Mouse (Mus musculus) heart, adult 2 months (tissue): ENCODE results near the gene Fam129c. TPM values are rescaled to one million over a fixed set of nuclear protein-coding genes. Genes with fewer than 3 reads are reported as not detected.

Experiments
- DNase-seq, 2 experiments: peaks; one replicate each; pipeline ENCODE4 v3.0.0; 2021
- H3K27ac ChIP-seq: fragments of 200-600 bp; 2 replicates; pipeline ENCODE4 v1.8.1; 2022
- H3K27me3 ChIP-seq: fragments of 200-500 bp; 2 replicates; pipeline ENCODE4 v1.6.1; 2012; ENCODE audit warnings: mild to moderate bottlenecking, low read length, inconsistent platforms, mixed read lengths; ENCODE audit not compliant: control insufficient read depth, insufficient read depth
- H3K36me3 ChIP-seq: fragments of 200-500 bp; 2 replicates; pipeline ENCODE4 v1.6.1; 2012; ENCODE audit warnings: low read length, inconsistent platforms; ENCODE audit not compliant: control insufficient read depth, insufficient read depth
- H3K4me1 ChIP-seq: fragments of 200-500 bp; 2 replicates; pipeline ENCODE4 v1.6.1; 2011; ENCODE audit warnings: low read length; ENCODE audit not compliant: control insufficient read depth, insufficient read depth
- H3K4me3 ChIP-seq: fragments of 200-600 bp; 2 replicates; pipeline ENCODE4 v1.8.1; 2022
- H3K79me2 ChIP-seq: fragments of 200-500 bp; replicated peaks from 2 replicates; pipeline ENCODE4 v1.6.1; 2012; ENCODE audit warnings: mild to moderate bottlenecking, inconsistent platforms, low read length, moderate library complexity, mixed read lengths; ENCODE audit not compliant: control insufficient read depth, insufficient read depth
- H3K9ac ChIP-seq: fragments of 200-500 bp; 2 replicates; pipeline ENCODE4 v1.6.1; 2012; ENCODE audit warnings: low read depth, mild to moderate bottlenecking, control low read depth, inconsistent platforms, low read length, mixed read lengths
- CTCF ChIP-seq: fragments of 200-600 bp; IDR thresholded peaks from 2 replicates; pipeline ENCODE4 v1.8.1; 2022; ENCODE audit warnings: antibody characterized with exemption, mild to moderate bottlenecking, moderate library complexity
- EP300 ChIP-seq: fragments of 200-500 bp; IDR thresholded peaks from 2 replicates; pipeline ENCODE4 v1.6.1; 2011; ENCODE audit warnings: low read depth, low read length, control low read depth; ENCODE audit not compliant: insufficient read depth
- POLR2A ChIP-seq: fragments of 200-500 bp; IDR thresholded peaks from 2 replicates; pipeline ENCODE4 v1.6.1; 2011; ENCODE audit warnings: mild to moderate bottlenecking, low read depth, low read length, control low read depth; ENCODE audit not compliant: insufficient read depth
- whole genome bisulfite sequencing: fragments of 180-500 bp; shearing (Covaris S2); methylation state at CpG from one replicate; pipeline ENCODE4 v1.1.7; 2018; 5-methylcytosine and 5-hydroxymethylcytosine counted together
- intact Hi-C: fragments of 180-260 bp; cut with DNase I; formaldehyde crosslinking; loops from one replicate; pipeline ENCODE4 v1.15.1; 2025
- polyA plus RNA-seq: library from polyadenylated mRNA; depleted of rRNA; stranded (reverse); fragments of >200 nt; gene quantifications from 2 replicates; pipeline ENCODE4 v1.2.3, GENCODE M21; 2012
- total RNA-seq, 2 experiments: library from RNA; stranded (reverse); gene quantifications; 2 replicates each; pipeline ENCODE4 v1.2.3; 2021

Gene Fam129c
- total and polyA plus RNA-seq, 3 experiments: 0.78 to 1.7 (median 0.82) TPM

GRCm38 (mm10) chr8:71558958-71559690 lies 38.3 kb upstream of the Fam129c start:
- H3K36me3 ChIP-seq: no peaks in the 10 kb centered on the region
- no peak overlapping the region for H3K4me3 ChIP-seq
- no peak for TF ChIP-seq POLR2A
- no peak for TF ChIP-seq CTCF
- TF ChIP-seq EP300: no peak
- 10% methylated on average over 24 of the region's 24 CpGs for whole genome bisulfite sequencing
- DNase-seq: peak; percentile 65 to 71
- H3K9ac ChIP-seq: no peak overlapping the region
- intact Hi-C loops: no loop called here
- peaks cover 7% of the 10 kb centered on the region for H3K27me3 ChIP-seq
- H3K27ac ChIP-seq: no peak overlapping the region
- no peaks in the 10 kb centered on the region for H3K79me2 ChIP-seq
- no peaks in the 10 kb centered on the region; the same call in 1 of the 2 replicates for H3K4me1 ChIP-seq

GRCm38 (mm10) chr8:71560071-71560470 lies 37.4 kb upstream of the Fam129c start:
- Histone ChIP-seq H3K27ac (no peak overlapping the region), H3K9ac (no peak overlapping the region), H3K4me1 (no peaks in the 10 kb centered on the region; the same call in 1 of the 2 replicates), H3K79me2 (no peaks in the 10 kb centered on the region), H3K4me3 (no peak overlapping the region), H3K27me3 (peaks cover 7% of the 10 kb centered on the region), H3K36me3 (no peaks in the 10 kb centered on the region)
- TF ChIP-seq POLR2A (no peak), EP300 (no peak), CTCF (no peak)
- 70% methylated on average over 3 of the region's 3 CpGs for WGBS
- intact Hi-C loops: no loop called here
- DNase-seq: no peak

- intact Hi-C loops: loop anchor here (1.0 kb wide), 3 partner anchors 36 to 100 kb away; no protein-coding TSS in a partner anchor
- Histone ChIP-seq H3K36me3 (no peaks in the 10 kb centered on the region), H3K4me1 (no peaks in the 10 kb centered on the region; the same call in 1 of the 2 replicates), H3K27ac (no peak overlapping the region), H3K9ac (no peak overlapping the region), H3K27me3 (peaks cover 7% of the 10 kb centered on the region), H3K79me2 (no peaks in the 10 kb centered on the region), H3K4me3 (no peak overlapping the region)
- TF ChIP-seq EP300: no peak
- TF ChIP-seq POLR2A: no peak
- no peak for TF ChIP-seq CTCF
- no peak for DNase-seq
- 77% methylated on average over 5 of the region's 5 CpGs for WGBS
Measured at GRCm38 (mm10) chr8:71560765-71561164, 36.7 kb upstream of the Fam129c start.

GRCm38 (mm10) chr8:71561401-71561800 lies 36.0 kb upstream of the Fam129c start:
- peaks cover 7% of the 10 kb centered on the region for H3K27me3 ChIP-seq
- WGBS: 4% methylated on average over 15 of the region's 15 CpGs

GRCm38 (mm10) chr8:71562751-71563150 lies 34.7 kb upstream of the Fam129c start:
- H3K4me3 ChIP-seq: peak overlapping the region; percentile 7; the same call in 1 of the 2 replicates
- TF ChIP-seq EP300 (0 out of 2 replicates have a peak, but pooled peaks have one; percentile 10), CTCF (no peak; the same call in 1 of the 2 replicates), POLR2A (no peak)
- H3K4me1 ChIP-seq: peaks cover 2% of the 10 kb centered on the region
- DNase-seq: peak; percentile 87 to 91
- peaks cover 7% of the 10 kb centered on the region for H3K27me3 ChIP-seq
- H3K27ac ChIP-seq: peak overlapping the region; percentile 8; the same call in 1 of the 2 replicates
- intact Hi-C loops: no loop called here
- H3K9ac ChIP-seq: peak overlapping the region; percentile 55
- under 1% methylated on average over 33 of the region's 33 CpGs for WGBS
- H3K36me3 ChIP-seq: no peaks in the 10 kb centered on the region
- H3K79me2 ChIP-seq: no peaks in the 10 kb centered on the region

More at GRCm38 (mm10) chr8:71561401-71561800, 36.0 kb upstream of the Fam129c start:
- peak; percentile 55 to 72 for DNase-seq
- Histone ChIP-seq H3K4me1 (no peaks in the 10 kb centered on the region; the same call in 1 of the 2 replicates), H3K36me3 (no peaks in the 10 kb centered on the region), H3K27ac (no peak overlapping the region), H3K79me2 (no peaks in the 10 kb centered on the region), H3K9ac (no peak overlapping the region), H3K4me3 (no peak overlapping the region)
- peak; percentile 94 for TF ChIP-seq EP300
- peak; percentile 92 for TF ChIP-seq CTCF
- no peak for TF ChIP-seq POLR2A
- intact Hi-C loops: loop anchor here (1.0 kb wide), 3 partner anchors 35 to 99 kb away; no protein-coding TSS in a partner anchor

- Histone ChIP-seq H3K27me3 (no peaks in the 10 kb centered on the region; the same call in 1 of the 2 replicates), H3K4me3 (no peak overlapping the region), H3K79me2 (no peaks in the 10 kb centered on the region), H3K9ac (no peak overlapping the region), H3K4me1 (peaks cover 2% of the 10 kb centered on the region), H3K27ac (no peak overlapping the region), H3K36me3 (no peaks in the 10 kb centered on the region)
- TF ChIP-seq EP300 (no peak), CTCF (peak; percentile 42), POLR2A (no peak)
- no peak for DNase-seq
- intact Hi-C loops: no loop called here
- WGBS: 93% methylated on average over 4 of the region's 4 CpGs
Measured at GRCm38 (mm10) chr8:71563992-71564391, 33.5 kb upstream of the Fam129c start.
